Comparison of ENCODE assay signal across 10 mouse cellular contexts in genomic region chr11:85989536-85989935, GRCm38 (mm10).
DNase-seq lines count a peak whose midpoint lies in the region; ATAC-seq and TF ChIP-seq lines count a peak whose summit lies in the region.
"Had no signal": no experiment of that assay in that cellular context is flagged by ENCODE, and none has a peak within 500 bp of the region (broad histone marks: within the 10 kb centered on the region; RNA-seq: fewer than 3 reads in every experiment).

No protein-coding gene starts in this region.

- peak overlapping the region; percentile 22; the same call in 1 of the 2 replicates for H3K9ac ChIP-seq in limb, embryonic 11.5 days (ENCODE audit: low read length)
- H3K9ac ChIP-seq in neural tube, embryonic 13.5 days: peak overlapping the region; percentile 17; the same call in 1 of the 2 replicates

- DNase-seq in layer of hippocampus, adult 2 months (ENCODE audit: low spot score in 2 of 2): no peak
- no peak for DNase-seq in layer of hippocampus, adult 9-10 months (ENCODE audit: low spot score)
- DNase-seq in forebrain, embryonic 10.5 days (ENCODE audit: extremely low spot score, low spot score): no peak
- no peak for DNase-seq in limb, embryonic 11.5 days (ENCODE audit: low spot score)
- DNase-seq in adrenal gland, postnatal 25 days: no peak
- DNase-seq in layer of hippocampus, postnatal 14 days (ENCODE audit: low spot score in 2 of 2): no peak

- H3K27me3 ChIP-seq in forebrain, embryonic 10.5 days (ENCODE audit: poor library complexity, severe bottlenecking): peaks cover 32% of the 10 kb centered on the region
- no peaks in the 10 kb centered on the region for H3K27me3 ChIP-seq in limb, embryonic 11.5 days (ENCODE audit: control insufficient read depth, insufficient read depth, low read length)
- peaks cover 65% of the 10 kb centered on the region for H3K27me3 ChIP-seq in neural tube, embryonic 13.5 days

- H3K9me3 ChIP-seq in forebrain, embryonic 10.5 days: no peaks in the 10 kb centered on the region
- no peaks in the 10 kb centered on the region for H3K9me3 ChIP-seq in limb, embryonic 11.5 days (ENCODE audit: control insufficient read depth, low read length)
- H3K9me3 ChIP-seq in neural tube, embryonic 13.5 days: no peaks in the 10 kb centered on the region

- H3K27ac ChIP-seq in layer of hippocampus, adult 2 months: no peak overlapping the region
- H3K27ac ChIP-seq in forebrain, embryonic 10.5 days: 0 out of 2 replicates have a peak overlapping the region, but pooled peaks have one; percentile 40
- 0 out of 2 replicates have a peak overlapping the region, but pooled peaks have one; percentile 30 for H3K27ac ChIP-seq in limb, embryonic 11.5 days (replicated peaks; ENCODE audit: low read depth, low read length)
- no peak overlapping the region for H3K27ac ChIP-seq in neural tube, embryonic 13.5 days (replicated peaks)
- H3K27ac ChIP-seq: macrophage had no signal

- WGBS in forebrain, embryonic 10.5 days: 20% methylated on average over 10 of the region's 10 CpGs
- WGBS in limb, embryonic 11.5 days: 3% methylated on average over 10 of the region's 10 CpGs
- WGBS in neural tube, embryonic 13.5 days: 1% methylated on average over 10 of the region's 10 CpGs

- H3K36me3 ChIP-seq in forebrain, embryonic 10.5 days (replicated peaks): no peaks in the 10 kb centered on the region
- H3K36me3 ChIP-seq in limb, embryonic 11.5 days (ENCODE audit: control insufficient read depth, insufficient read depth, low read length): no peaks in the 10 kb centered on the region
- no peaks in the 10 kb centered on the region for H3K36me3 ChIP-seq in neural tube, embryonic 13.5 days

- peak; percentile 9; the same call in 1 of the 2 replicates for ATAC-seq in limb, embryonic 11.5 days (ENCODE audit: insufficient number of reproducible peaks, low FRiP score, low TSS enrichment, low read depth)
- ATAC-seq in neural tube, embryonic 13.5 days (ENCODE audit: low read depth): no peak
- ATAC-seq in inflammation-experienced regulatory T-cells, adult 6 months: no peak
- ATAC-seq: Patski had no signal

- no peak for TF ChIP-seq CTCF in layer of hippocampus, adult 2 months (conservative IDR thresholded peaks at IDR 0.05)

- H3K4me2 ChIP-seq in limb, embryonic 11.5 days (ENCODE audit: low read depth, severe bottlenecking): peak overlapping the region; percentile 46
- peak overlapping the region; percentile 47 for H3K4me2 ChIP-seq in neural tube, embryonic 13.5 days

- H3K4me1 ChIP-seq in forebrain, embryonic 10.5 days: peaks cover 18% of the 10 kb centered on the region
- peaks cover 9% of the 10 kb centered on the region; the same call in 1 of the 2 replicates for H3K4me1 ChIP-seq in limb, embryonic 11.5 days (ENCODE audit: control insufficient read depth, insufficient read depth, low read length)
- H3K4me1 ChIP-seq in neural tube, embryonic 13.5 days (replicated peaks): peaks cover 14% of the 10 kb centered on the region

- H3K4me3 ChIP-seq in layer of hippocampus, adult 2 months: peak overlapping the region; percentile 22; the same call in 1 of the 2 replicates
- H3K4me3 ChIP-seq in forebrain, embryonic 10.5 days: peak overlapping the region; percentile 43
- H3K4me3 ChIP-seq in limb, embryonic 11.5 days (ENCODE audit: low read depth, low read length): 0 out of 2 replicates have a peak overlapping the region, but pooled peaks have one; percentile 5
- H3K4me3 ChIP-seq in neural tube, embryonic 13.5 days: peak overlapping the region; percentile 11

Comparison
In these comparisons a context has a peak if more than half of its experiments do, and no peak if none do; other contexts are left out.
1. H3K27ac ChIP-seq: peak in forebrain, embryonic 10.5 days (single experiment) and limb, embryonic 11.5 days (single experiment); none in layer of hippocampus, adult 2 months (single experiment) and neural tube, embryonic 13.5 days (single experiment).
2. Peak in every context shown above with its lines, with median percentiles within 50 percentile points of each other: H3K4me3 ChIP-seq.